In genomic region chr1:168662755-168663284, GRCm38 (mm10) we compare ENCODE assay signal across 14 mouse cellular contexts.
DNase-seq lines count a peak whose midpoint lies in the region; ATAC-seq and TF ChIP-seq lines count a peak whose summit lies in the region.
"Had no signal": no experiment of that assay in that cellular context is flagged by ENCODE, and none has a peak within 500 bp of the region (broad histone marks: within the 10 kb centered on the region; RNA-seq: fewer than 3 reads in every experiment).

No protein-coding gene starts in this region.

- H3K9me3 ChIP-seq in hindbrain, embryonic 11.5 days (ENCODE audit: control insufficient read depth, low read length), result no peaks in the 10 kb centered on the region
- no peaks in the 10 kb centered on the region for H3K9me3 ChIP-seq in neural tube, embryonic 12.5 days
- H3K9me3 ChIP-seq: heart, embryonic 10.5 days; kidney, embryonic 15.5 days; megakaryocyte, embryonic 14.5 days had no signal

- no peak for TF ChIP-seq POLR2A in lung, adult 2 months (IDR thresholded peaks at IDR 0.05; ENCODE audit: borderline replicate concordance, extremely low read depth, low read depth, low read length)

- no peak overlapping the region for H3K9ac ChIP-seq in hindbrain, embryonic 11.5 days (ENCODE audit: low read depth, low read length)
- no peak overlapping the region for H3K9ac ChIP-seq in neural tube, embryonic 12.5 days
- H3K9ac ChIP-seq: kidney, embryonic 15.5 days; liver, embryonic 14.5 days had no signal

- WGBS in hindbrain, embryonic 11.5 days, result 30% methylated on average over 11 of the region's 11 CpGs
- 34% methylated on average over 11 of the region's 11 CpGs for WGBS in neural tube, embryonic 12.5 days
- WGBS in lung, adult 2 months, result 72% methylated on average over 11 of the region's 11 CpGs

- peak; percentile 6 to 8 for DNase-seq in kidney, postnatal 4 days
- DNase-seq in kidney, adult 18-20 months, result no peak
- DNase-seq in embryo, embryonic 11 days, result peak; percentile 45
- peak; percentile 44 for DNase-seq in hindbrain, embryonic 11.5 days (ENCODE audit: low spot score)
- no peak for DNase-seq in MN1 (ENCODE audit: low spot score)
- DNase-seq in lung, adult 2 months, result no peak
- no peak for DNase-seq in layer of hippocampus, postnatal 25 days (ENCODE audit: extremely low spot score in 1 of 2, low spot score in 1 of 2)

- no peak overlapping the region for H3K4me2 ChIP-seq in hindbrain, embryonic 11.5 days (replicated peaks; ENCODE audit: low read depth, low read length)
- peak overlapping the region; percentile 23; the same call in 1 of the 2 replicates for H3K4me2 ChIP-seq in neural tube, embryonic 12.5 days (replicated peaks)
- H3K4me2 ChIP-seq: kidney, embryonic 15.5 days had no signal

- ATAC-seq in hindbrain, embryonic 11.5 days (ENCODE audit: low FRiP score), result peak; percentile 66; the same call in 1 of the 2 replicates
- ATAC-seq in neural tube, embryonic 12.5 days (ENCODE audit: low FRiP score, low read depth), result 0 out of 2 replicates have a peak, but pooled peaks have one; percentile 21
- ATAC-seq: CD4-positive, CD25-positive, alpha-beta regulatory T cell, adult 4 months had no signal

- H3K27me3 ChIP-seq in hindbrain, embryonic 11.5 days (ENCODE audit: control insufficient read depth, insufficient read depth, low read length), result no peaks in the 10 kb centered on the region
- no peaks in the 10 kb centered on the region for H3K27me3 ChIP-seq in neural tube, embryonic 12.5 days (replicated peaks)
- H3K27me3 ChIP-seq: kidney, embryonic 15.5 days; megakaryocyte, embryonic 14.5 days had no signal

- no peak for TF ChIP-seq CTCF in lung, adult 2 months (IDR thresholded peaks at IDR 0.05; ENCODE audit: insufficient read depth, low read length)

- no peak overlapping the region for H3K4me3 ChIP-seq in hindbrain, embryonic 11.5 days (ENCODE audit: low read depth, low read length)
- H3K4me3 ChIP-seq in neural tube, embryonic 12.5 days, result no peak overlapping the region
- no peak overlapping the region for H3K4me3 ChIP-seq in lung, adult 2 months (replicated peaks; ENCODE audit: extremely low read depth, low read depth, low read length)
- H3K4me3 ChIP-seq: heart, embryonic 10.5 days; kidney, embryonic 15.5 days; left cerebral cortex, adult 2 months; megakaryocyte, embryonic 14.5 days had no signal

- peak overlapping the region; percentile 25; the same call in 1 of the 2 replicates for H3K27ac ChIP-seq in hindbrain, embryonic 11.5 days (ENCODE audit: low read depth, low read length)
- no peak overlapping the region for H3K27ac ChIP-seq in neural tube, embryonic 12.5 days
- H3K27ac ChIP-seq: heart, embryonic 10.5 days; kidney, embryonic 15.5 days; left cerebral cortex, adult 2 months; liver, embryonic 14.5 days had no signal

- no peaks in the 10 kb centered on the region for H3K36me3 ChIP-seq in hindbrain, embryonic 11.5 days (ENCODE audit: control insufficient read depth, insufficient read depth, low read length)
- H3K36me3 ChIP-seq in neural tube, embryonic 12.5 days, result no peaks in the 10 kb centered on the region
- H3K36me3 ChIP-seq: heart, embryonic 10.5 days; kidney, embryonic 15.5 days had no signal

- no peaks in the 10 kb centered on the region; the same call in 1 of the 2 replicates for H3K4me1 ChIP-seq in hindbrain, embryonic 11.5 days (replicated peaks; ENCODE audit: control insufficient read depth, insufficient read depth, low read length)
- H3K4me1 ChIP-seq in neural tube, embryonic 12.5 days, result peaks cover 5% of the 10 kb centered on the region; the same call in 1 of the 2 replicates
- H3K4me1 ChIP-seq in lung, adult 2 months (ENCODE audit: control insufficient read depth, insufficient read depth, low read length), result no peaks in the 10 kb centered on the region
- H3K4me1 ChIP-seq: megakaryocyte, embryonic 14.5 days had no signal

Comparison
In these comparisons a context has a peak if more than half of its experiments do, and no peak if none do; other contexts are left out.
1. DNase-seq: peak in kidney, postnatal 4 days (2 of 2), embryo, embryonic 11 days (single experiment) and hindbrain, embryonic 11.5 days (single experiment); none in kidney, adult 18-20 months (single experiment), MN1 (single experiment), lung, adult 2 months (single experiment) and layer of hippocampus, postnatal 25 days (0 of 2).